Mouse (Mus musculus) erythroblast, embryonic 14.5 days (primary cell): ENCODE results near the gene Cpn1. TPM values are rescaled to one million over a fixed set of nuclear protein-coding genes. Genes with fewer than 3 reads are reported as not detected.

Experiments
- H3K27me3 ChIP-seq: 2 replicates; pipeline ENCODE4 v1.6.1; 2012; ENCODE audit warnings: inconsistent platforms; ENCODE audit not compliant: control insufficient read depth
- H3K36me3 ChIP-seq: 2 replicates; pipeline ENCODE4 v1.6.1; 2012; ENCODE audit warnings: mild to moderate bottlenecking, inconsistent platforms; ENCODE audit not compliant: control insufficient read depth
- H3K4me1 ChIP-seq: 2 replicates; pipeline ENCODE4 v1.6.1; 2012; ENCODE audit warnings: inconsistent platforms; ENCODE audit not compliant: control insufficient read depth
- H3K4me3 ChIP-seq: replicated peaks from 2 replicates; pipeline ENCODE3; 2012; ENCODE audit warnings: moderate library complexity, mild to moderate bottlenecking, inconsistent platforms
- H3K9me3 ChIP-seq: 2 replicates; pipeline ENCODE4 v1.6.1; 2012; ENCODE audit warnings: low read length, inconsistent platforms, mixed read lengths; ENCODE audit not compliant: control insufficient read depth
- GATA1 ChIP-seq: IDR thresholded peaks from 2 replicates; pipeline ENCODE4 v1.6.1; 2012; ENCODE audit warnings: low read length, inconsistent platforms, mixed read lengths
- TAL1 ChIP-seq: IDR thresholded peaks from 3 replicates; pipeline ENCODE4 v1.6.1; 2012; ENCODE audit warnings: low read length, inconsistent platforms, mixed read lengths
- polyA plus RNA-seq: library from polyadenylated mRNA; stranded (reverse); fragments of >175 nt; gene quantifications from 2 replicates; pipeline ENCODE4 v1.2.3, GENCODE M21; 2012

Gene Cpn1
- polyA plus RNA-seq = 0.20 and 0.42 TPM in 2 replicates

DNA sequence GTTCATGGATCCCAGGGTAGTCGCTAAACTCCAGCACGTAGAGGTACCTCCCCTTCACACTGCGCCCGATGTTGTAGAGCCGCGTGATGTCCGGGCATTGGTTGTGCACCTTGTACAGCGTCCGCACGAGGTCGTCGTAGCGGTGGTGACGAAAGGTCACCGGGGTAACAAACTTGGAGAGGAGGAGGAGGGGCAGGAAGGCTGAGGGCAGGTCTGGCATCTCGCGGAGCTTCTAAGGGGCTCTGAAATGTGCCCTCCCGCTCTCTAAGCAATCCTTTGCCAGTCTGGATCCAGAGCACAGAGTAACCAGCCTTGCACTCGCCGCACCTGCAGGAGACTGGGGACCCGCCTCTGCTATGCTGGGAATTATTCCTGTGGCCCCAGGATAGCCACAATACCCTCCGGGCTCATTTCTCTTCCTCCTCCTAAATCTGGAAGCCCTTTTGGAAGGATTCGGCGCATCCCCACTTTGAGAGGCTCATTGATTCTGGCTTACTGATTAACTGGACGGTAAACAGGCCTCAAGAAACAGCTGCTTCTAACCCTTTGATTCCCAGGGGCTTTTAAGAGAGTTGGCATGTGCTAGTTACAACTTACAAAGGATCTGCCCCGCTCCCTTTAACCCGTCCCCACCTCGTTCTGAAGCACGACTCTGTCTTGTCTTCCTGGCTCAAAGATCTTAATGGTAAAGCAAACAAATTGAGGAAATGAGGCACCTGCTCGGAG, at the start of gene Cpn1:
TSS of gene Cpn1 (minus strand) at position 488 of the 726 bp plus-strand sequence.
- no peaks in the 10 kb centered on the region for H3K9me3 ChIP-seq
- H3K36me3 ChIP-seq = no peaks in the 10 kb centered on the region; the same call in 1 of the 2 replicates
- peak within 1 kb of the TSS; percentile 50 for H3K4me3 ChIP-seq
- H3K4me1 ChIP-seq = no peaks in the 10 kb centered on the region
- H3K27me3 ChIP-seq = peaks cover 9% of the 10 kb centered on the region
- no peak for TF ChIP-seq TAL1
- TF ChIP-seq GATA1 = no peak

DNA sequence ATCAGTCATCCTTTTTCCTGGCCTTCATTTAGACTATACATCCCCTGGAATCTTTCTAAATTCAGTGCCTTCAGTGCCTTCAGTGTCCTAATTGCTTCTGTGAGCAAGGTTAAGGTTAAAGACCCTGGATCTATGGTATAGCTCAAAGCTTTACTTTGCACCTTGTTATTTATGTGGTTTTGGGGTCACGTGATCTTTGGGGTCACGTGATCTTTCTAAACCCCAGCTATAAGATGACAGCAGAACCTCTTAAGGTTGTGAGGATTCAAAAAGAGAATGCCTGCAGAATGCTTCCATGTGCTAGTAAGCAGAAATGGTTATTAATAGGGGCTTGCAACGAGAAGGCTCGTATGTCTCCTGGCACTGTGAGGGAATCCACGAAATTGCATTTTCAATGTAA, 47.0 kb upstream of the Cpn1 start:
- Histone ChIP-seq H3K4me1 (no peaks in the 10 kb centered on the region), H3K36me3 (peaks cover 23% of the 10 kb centered on the region), H3K9me3 (no peaks in the 10 kb centered on the region), H3K27me3 (no peaks in the 10 kb centered on the region), H3K4me3 (no peak overlapping the region)
- TF ChIP-seq TAL1 = no peak
- TF ChIP-seq GATA1 = no peak

GRCm38 (mm10) chr19:44032046-44032744, 45.8 kb upstream of the Cpn1 start:
- H3K36me3 ChIP-seq = peaks cover 16% of the 10 kb centered on the region
- no peaks in the 10 kb centered on the region for H3K9me3 ChIP-seq
- no peaks in the 10 kb centered on the region for H3K27me3 ChIP-seq
- H3K4me3 ChIP-seq = no peak overlapping the region
- no peaks in the 10 kb centered on the region for H3K4me1 ChIP-seq
- no peak for TF ChIP-seq GATA1
- no peak for TF ChIP-seq TAL1

DNA sequence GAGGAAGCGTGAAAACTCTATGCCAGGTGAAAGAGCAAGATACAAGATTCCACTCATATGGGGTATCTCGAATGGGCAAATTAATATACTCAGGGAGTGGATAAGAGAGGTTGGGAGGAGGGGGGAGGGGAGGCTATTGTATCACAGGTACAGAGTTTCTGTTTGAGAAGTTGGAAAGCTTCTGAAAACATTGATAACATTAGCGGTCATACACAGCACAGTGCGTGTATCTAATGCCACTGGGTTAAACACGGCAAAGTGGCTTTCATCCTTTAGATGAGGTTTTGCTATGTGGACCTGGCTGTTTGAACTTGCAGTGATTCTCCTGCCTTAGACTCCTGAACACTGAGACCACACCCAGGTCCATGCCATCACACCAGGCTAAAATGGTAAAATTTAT, 43.7 kb upstream of the Cpn1 start:
- H3K36me3 ChIP-seq = peaks cover 5% of the 10 kb centered on the region; the same call in 1 of the 2 replicates
- no peak overlapping the region for H3K4me3 ChIP-seq
- H3K4me1 ChIP-seq = no peaks in the 10 kb centered on the region
- H3K9me3 ChIP-seq = no peaks in the 10 kb centered on the region
- H3K27me3 ChIP-seq = no peaks in the 10 kb centered on the region
- TF ChIP-seq TAL1 (no peak), GATA1 (no peak)

DNA sequence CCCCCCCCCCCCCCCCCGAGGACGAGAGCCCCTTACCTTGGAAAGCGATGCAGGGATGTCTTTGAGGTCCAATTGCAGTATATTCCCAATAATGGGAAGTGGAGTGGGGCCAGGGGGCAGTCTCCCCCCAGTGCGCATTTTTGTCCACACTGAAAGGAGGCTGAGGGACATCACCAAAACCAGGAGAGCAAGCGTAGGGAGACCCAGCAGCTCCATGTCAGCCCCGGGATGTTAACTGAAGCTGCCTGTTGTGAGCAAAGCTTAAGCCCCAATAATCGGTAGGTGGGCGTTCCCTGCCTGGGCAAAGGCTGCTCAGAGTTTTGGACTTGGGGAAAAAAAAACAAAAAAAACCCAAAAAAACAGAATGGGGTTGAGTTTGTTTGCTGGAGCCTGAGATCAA, 42.6 kb upstream of the Cpn1 start, which contains the start of gene Cyp2c23:
TSS of gene Cyp2c23 (minus strand) at position 237 of the 400 bp plus-strand sequence.
- Histone ChIP-seq H3K4me3 (no peak within 1 kb of the TSS), H3K36me3 (peaks cover under 1% of the 10 kb centered on the region; the same call in 1 of the 2 replicates), H3K9me3 (no peaks in the 10 kb centered on the region), H3K4me1 (no peaks in the 10 kb centered on the region), H3K27me3 (no peaks in the 10 kb centered on the region)
- TF ChIP-seq TAL1 = no peak
- TF ChIP-seq GATA1 = no peak

DNA sequence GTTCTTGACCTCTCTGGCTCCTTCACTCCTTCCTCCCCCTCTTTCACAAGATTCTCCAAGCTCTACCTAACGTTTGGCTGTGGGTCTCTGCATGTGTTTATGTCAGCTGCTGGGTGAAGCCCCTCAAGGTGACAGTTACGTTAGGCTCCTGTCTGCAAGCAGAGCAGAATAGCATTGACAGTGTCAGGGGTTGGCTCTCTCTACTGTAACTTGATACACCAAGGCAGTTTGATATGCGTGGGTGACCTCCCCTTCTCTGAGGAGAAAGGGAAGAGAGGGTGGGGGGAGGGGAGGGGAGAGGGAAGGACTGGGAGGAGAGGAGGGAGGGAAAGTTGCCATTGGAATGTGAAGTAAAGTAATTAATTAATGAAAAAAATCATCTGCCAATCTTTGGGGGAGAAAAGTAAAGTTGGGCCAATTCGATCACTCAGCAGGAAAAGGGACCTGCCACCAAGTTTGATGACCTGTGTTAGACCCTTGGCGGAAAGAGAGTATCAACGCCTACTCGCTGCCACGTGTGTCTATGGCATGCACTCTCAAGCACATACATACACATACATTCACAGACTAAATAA, 40.7 kb upstream of the Cpn1 start:
- no peak overlapping the region for H3K4me3 ChIP-seq
- no peaks in the 10 kb centered on the region for H3K4me1 ChIP-seq
- no peaks in the 10 kb centered on the region for H3K27me3 ChIP-seq
- H3K9me3 ChIP-seq = no peaks in the 10 kb centered on the region
- no peaks in the 10 kb centered on the region for H3K36me3 ChIP-seq
- TF ChIP-seq GATA1 = no peak
- no peak for TF ChIP-seq TAL1

- no peaks in the 10 kb centered on the region for H3K27me3 ChIP-seq
- H3K4me1 ChIP-seq = no peaks in the 10 kb centered on the region
- H3K9me3 ChIP-seq = no peaks in the 10 kb centered on the region
- H3K36me3 ChIP-seq = no peaks in the 10 kb centered on the region
- TF ChIP-seq GATA1 (no peak), TAL1 (no peak)
- H3K4me3 ChIP-seq = no peak overlapping the region
Measured at GRCm38 (mm10) chr19:44024921-44025585, 38.7 kb upstream of the Cpn1 start.

DNA sequence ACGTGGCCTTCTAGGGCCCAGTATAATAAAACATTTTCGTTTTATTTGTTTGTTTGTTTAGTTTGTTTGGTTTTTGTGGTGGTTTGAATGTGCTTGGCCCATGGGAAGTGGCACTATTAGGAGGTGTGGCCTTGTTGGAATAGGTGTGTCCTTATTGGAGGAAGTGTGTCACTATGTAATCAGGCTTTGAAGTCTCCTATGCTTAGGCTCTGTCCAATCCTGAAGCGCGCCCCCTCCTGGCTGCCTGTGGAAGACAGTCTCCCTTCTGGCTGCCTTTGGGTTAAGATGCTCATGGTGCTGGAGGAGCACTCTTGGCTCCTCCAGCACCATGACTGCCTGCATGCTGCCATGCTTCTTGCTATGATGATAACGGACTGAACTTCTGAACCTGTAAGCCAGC, 36.7 kb upstream of the Cpn1 start:
- no peaks in the 10 kb centered on the region for H3K36me3 ChIP-seq
- no peaks in the 10 kb centered on the region for H3K9me3 ChIP-seq
- H3K4me1 ChIP-seq = no peaks in the 10 kb centered on the region
- TF ChIP-seq GATA1 (no peak), TAL1 (no peak)
- H3K27me3 ChIP-seq = no peaks in the 10 kb centered on the region
- H3K4me3 ChIP-seq = no peak overlapping the region

DNA sequence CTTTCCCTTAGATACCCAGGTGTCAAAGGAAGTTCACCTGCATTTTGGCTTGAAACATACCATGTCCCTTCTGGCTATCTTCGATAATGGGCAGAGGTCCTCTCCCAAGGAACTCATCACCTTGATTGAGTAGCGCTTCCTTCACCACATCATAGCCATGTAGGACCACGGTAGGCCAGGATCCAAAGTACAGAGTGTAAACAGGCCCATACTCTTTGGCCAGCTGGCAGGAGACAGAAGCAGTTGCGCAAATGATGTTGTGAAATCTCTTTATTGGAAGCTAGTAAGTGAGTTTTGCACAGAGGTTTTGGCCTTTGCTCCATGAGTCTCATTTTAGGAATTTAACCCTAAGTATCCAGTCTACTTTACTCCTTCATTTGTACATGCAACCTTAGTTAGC, 35.1 kb upstream of the Cpn1 start:
- Histone ChIP-seq H3K27me3 (no peaks in the 10 kb centered on the region), H3K4me1 (no peaks in the 10 kb centered on the region), H3K4me3 (no peak overlapping the region), H3K36me3 (no peaks in the 10 kb centered on the region), H3K9me3 (no peaks in the 10 kb centered on the region)
- TF ChIP-seq GATA1 = no peak
- TF ChIP-seq TAL1 = no peak
